Mouse (Mus musculus): ENCODE data around the gene Cdipt. TPM values are rescaled to one million over a fixed set of nuclear protein-coding genes. Genes with fewer than 3 reads are reported as not detected.
A peak's percentile ranks its signal among the peaks of the same experiment; 100 is the strongest.

Cdipt gene
- total and polyA plus RNA-seq, 3 experiments, result 98.4 to 151 TPM; not detected in 1

DNA sequence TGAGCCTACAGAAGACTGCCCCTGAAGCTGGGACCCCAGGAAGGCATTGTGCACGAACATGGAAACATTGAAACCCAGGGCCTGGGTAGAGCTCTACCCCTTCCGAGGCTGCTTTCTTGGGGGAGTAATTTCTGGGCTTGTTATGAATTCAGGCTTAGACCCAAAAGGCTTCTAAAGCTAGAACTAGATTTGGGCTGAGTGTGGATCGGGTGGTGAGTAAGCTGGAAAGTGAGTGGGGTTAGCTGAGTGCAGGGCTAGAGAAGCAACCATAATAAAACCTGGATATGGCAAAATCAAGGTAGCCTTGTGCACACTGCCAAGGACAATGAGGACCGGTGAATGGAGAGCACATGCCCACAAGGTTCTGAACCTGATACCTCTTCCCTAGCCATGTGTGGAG is 13.7 kb upstream of the Cdipt start:
- no peaks in the 10 kb centered on the region for H3K9me3 ChIP-seq (replicated peaks; ENCODE audit: insufficient read depth, low read length)
- TF ChIP-seq KAT2A (conservative IDR thresholded peaks at IDR 0.05; ENCODE audit: low read depth, low read length) (no peak), POLR2AphosphoS2 (IDR thresholded peaks at IDR 0.05; ENCODE audit: low read length) (no peak), ETS1 (IDR thresholded peaks at IDR 0.05; ENCODE audit: low read depth, low read length) (no peak), NRF1 (IDR thresholded peaks at IDR 0.05; ENCODE audit: insufficient read depth, low read depth, low read length, poor library complexity, severe bottlenecking) (no peak), SIN3A (IDR thresholded peaks at IDR 0.05; ENCODE audit: low read length) (no peak), ZKSCAN1 (IDR thresholded peaks at IDR 0.05; ENCODE audit: low read depth, low read length) (no peak), ZNF384 (IDR thresholded peaks at IDR 0.05; ENCODE audit: low read depth, low read length) (no peak), RAD21 (IDR thresholded peaks at IDR 0.05; ENCODE audit: low read depth, low read length) (no peak), TAL1 (IDR thresholded peaks at IDR 0.05; ENCODE audit: low read length) (no peak), ZMIZ1 (IDR thresholded peaks at IDR 0.05; ENCODE audit: low read depth, low read length) (no peak)
- no peaks in the 10 kb centered on the region for H3K79me2 ChIP-seq (ENCODE audit: control insufficient read depth, insufficient read depth, low read length, poor library complexity)
- no peak for DNase-seq (ENCODE audit: low read depth, low spot score)
- peaks cover 0 to 9% of the 10 kb centered on the region in 2 experiments; a peak in 2 of 4 replicates for H3K36me3 ChIP-seq (ENCODE audit: control insufficient read depth in 1 of 2, insufficient read depth in 2 of 2, low read length in 2 of 2)
- no peak overlapping the region for H3K27ac ChIP-seq (ENCODE audit: control insufficient read depth, low read depth, low read length)
- H3K4me1 ChIP-seq (ENCODE audit: control insufficient read depth in 1 of 2, insufficient read depth in 2 of 2, low read length in 2 of 2), result peaks cover 6 to 11% of the 10 kb centered on the region in 2 experiments
- H3K4me3 ChIP-seq (ENCODE audit: control insufficient read depth in 1 of 2, insufficient read depth in 1 of 2, low read depth in 2 of 2, low read length in 2 of 2), result no peak overlapping the region
- no peaks in the 10 kb centered on the region for H3K27me3 ChIP-seq (ENCODE audit: control insufficient read depth in 1 of 2, insufficient read depth in 2 of 2, low read length in 2 of 2)
- H3K9ac ChIP-seq (ENCODE audit: control insufficient read depth, low read depth, low read length, poor library complexity, severe bottlenecking), result no peak overlapping the region

DNA sequence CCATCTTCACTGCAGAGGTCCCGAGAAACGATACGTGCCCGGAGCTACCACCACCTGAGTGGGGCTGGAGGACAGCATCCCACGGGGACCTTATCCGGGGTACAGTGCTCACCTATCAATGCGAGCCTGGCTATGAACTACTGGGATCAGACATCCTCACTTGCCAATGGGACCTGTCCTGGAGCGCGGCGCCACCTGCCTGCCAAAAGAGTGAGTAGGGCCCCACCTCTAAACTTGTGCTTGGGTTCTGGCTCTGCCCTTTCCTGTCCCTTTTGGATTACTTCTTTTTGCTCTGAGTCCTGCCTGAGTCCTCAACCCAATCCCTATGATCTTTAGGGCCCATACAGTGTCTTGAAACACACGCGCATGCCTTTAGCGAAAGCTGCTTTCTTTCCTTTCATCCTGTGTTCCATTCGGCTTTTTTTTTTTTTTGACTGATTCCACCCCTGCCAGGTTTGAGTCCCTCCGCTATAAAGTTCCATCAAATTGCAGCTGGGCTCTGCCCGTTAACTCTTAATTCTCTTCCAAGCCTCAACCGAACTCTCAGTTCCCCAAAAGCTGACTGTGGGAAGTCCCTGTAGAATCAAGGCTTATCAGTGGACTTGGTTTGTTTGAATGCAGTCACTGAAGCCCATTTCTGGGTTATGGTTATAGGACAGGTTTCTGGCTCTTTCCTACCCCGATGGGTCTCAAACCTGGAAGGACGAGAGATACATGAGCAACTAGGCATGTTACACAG is 12.0 kb upstream of the Cdipt start:
- Histone ChIP-seq H3K36me3 (ENCODE audit: control insufficient read depth in 1 of 2, insufficient read depth in 2 of 2, low read length in 2 of 2) (peaks cover 0 to 9% of the 10 kb centered on the region in 2 experiments; a peak in 2 of 4 replicates), H3K4me3 (ENCODE audit: control insufficient read depth in 1 of 2, insufficient read depth in 1 of 2, low read depth in 2 of 2, low read length in 2 of 2) (no peak overlapping the region), H3K27ac (ENCODE audit: control insufficient read depth, low read depth, low read length) (no peak overlapping the region), H3K9me3 (replicated peaks; ENCODE audit: insufficient read depth, low read length) (no peaks in the 10 kb centered on the region), H3K79me2 (ENCODE audit: control insufficient read depth, insufficient read depth, low read length, poor library complexity) (no peaks in the 10 kb centered on the region), H3K9ac (ENCODE audit: control insufficient read depth, low read depth, low read length, poor library complexity, severe bottlenecking) (no peak overlapping the region), H3K4me1 (ENCODE audit: control insufficient read depth in 1 of 2, insufficient read depth in 2 of 2, low read length in 2 of 2) (peaks cover 6 to 9% of the 10 kb centered on the region in 2 experiments), H3K27me3 (ENCODE audit: control insufficient read depth in 1 of 2, insufficient read depth in 2 of 2, low read length in 2 of 2) (no peaks in the 10 kb centered on the region)
- DNase-seq (ENCODE audit: low read depth, low spot score), result peak; percentile 54
- peak; percentile 83 for TF ChIP-seq SMC3 (IDR thresholded peaks at IDR 0.05; ENCODE audit: low read depth, low read length)
- peak; percentile 65 for TF ChIP-seq ZC3H11A (IDR thresholded peaks at IDR 0.05; ENCODE audit: low read depth, low read length)
- peak; percentile 57 to 91 (median 77) for TF ChIP-seq CTCF (IDR thresholded peaks at IDR 0.05 in 2 of 3, conservative IDR thresholded peaks at IDR 0.05 in 1 of 3; ENCODE audit: control insufficient read depth in 1 of 3, insufficient read depth in 1 of 3, low read depth in 2 of 3, low read length in 3 of 3, poor library complexity in 1 of 3, severe bottlenecking in 1 of 3)
- TF ChIP-seq HCFC1 (IDR thresholded peaks at IDR 0.05; ENCODE audit: low read depth, low read length), result no peak
- peak; percentile 66 for TF ChIP-seq RAD21 (IDR thresholded peaks at IDR 0.05; ENCODE audit: low read depth, low read length)
- no peak for TF ChIP-seq JUND (IDR thresholded peaks at IDR 0.05; ENCODE audit: low read depth, low read length)
- no peak for TF ChIP-seq KAT2A (conservative IDR thresholded peaks at IDR 0.05; ENCODE audit: low read depth, low read length)
